Mouse (Mus musculus) lung, postnatal 25 days (tissue): Measurements from ENCODE around the gene Gm9602.
"Not testable (repeated sequence)": the region's sequence is repeated elsewhere in the genome, so short reads cannot be mapped to it uniquely, and the experiment has no call there.

ENCODE experiments used
- DNase-seq: peaks from one replicate; pipeline ENCODE4 v3.0.0; 2022; ENCODE audit warnings: low spot score

The Gm9602 gene

DNA sequence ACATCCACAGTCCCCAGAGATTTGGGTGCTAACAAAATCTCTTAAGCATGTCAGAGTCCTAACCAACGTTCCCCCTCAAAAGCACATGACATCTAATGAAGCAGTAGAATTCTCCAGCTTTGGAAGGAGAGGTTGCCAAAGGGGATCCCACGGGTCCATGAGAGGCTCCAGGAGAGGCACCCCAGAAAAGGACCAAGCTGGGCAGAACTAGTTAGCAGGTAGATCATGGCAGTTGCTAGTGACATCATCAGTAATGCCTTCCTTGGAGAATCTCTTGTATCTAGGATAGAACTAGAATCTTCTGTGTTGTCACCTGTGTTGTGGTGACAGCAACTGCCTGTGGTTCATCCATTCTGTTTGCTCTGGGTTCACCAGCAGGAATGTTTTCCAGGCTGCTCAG, at the start of gene Gm9602:
Gene Gm9602 (plus strand): TSS at position 301 of the 400 bp plus-strand sequence.
- not testable (repeated sequence) for DNase-seq

- DNase-seq: not testable (repeated sequence)
These were observed 30.3 kb downstream of the Gm9602 start for GRCm38 (mm10) chr14:4806421-4806820.

DNA sequence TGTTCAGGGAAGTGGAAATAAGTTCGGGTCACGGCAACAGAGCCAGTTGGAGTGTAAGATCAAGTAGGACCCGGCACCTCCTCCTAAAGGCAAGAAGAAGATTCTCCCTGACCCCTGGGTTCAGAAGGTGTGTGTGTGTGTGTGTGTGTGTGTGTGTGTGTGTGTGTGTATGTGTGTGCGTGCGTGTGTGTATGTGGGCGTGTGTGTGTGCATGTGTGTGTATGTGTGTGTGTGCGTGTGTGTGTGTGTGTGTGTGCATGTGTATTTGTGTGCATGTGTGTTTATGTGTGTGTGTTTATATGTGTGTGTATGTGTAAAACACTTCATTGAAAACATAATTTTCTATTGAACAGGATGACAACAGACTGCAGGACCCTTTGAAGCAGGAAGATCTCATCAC, 45.8 kb downstream of the Gm9602 start:
- not testable (repeated sequence) for DNase-seq
